Mouse (Mus musculus) kidney, embryonic 14.5 days (tissue): ENCODE results near the gene Dnah7a. TPM values are rescaled to one million over a fixed set of nuclear protein-coding genes. Genes with fewer than 3 reads are reported as not detected.
A peak's percentile ranks its signal among the peaks of the same experiment; 100 is the strongest.
"Not testable (repeated sequence)": the region's sequence is repeated elsewhere in the genome, so short reads cannot be mapped to it uniquely, and the experiment has no call there.

Experiments
- ATAC-seq: fragments of 200-750 bp; cut with Nextera tagmentation; 2 replicates; pipeline ENCODE4 v1.8.0; 2017; ENCODE audit warnings: moderate number of reproducible peaks, mild to moderate bottlenecking, moderate TSS enrichment, moderate library complexity; ENCODE audit not compliant: low FRiP score, low TSS enrichment
- H3K27ac ChIP-seq: fragments of 300-500 bp; sonication (generic); 2 replicates; pipeline ENCODE4 v1.5.1; 2014; ENCODE audit warnings: low read depth, mild to moderate bottlenecking, low read length, moderate library complexity, mixed read lengths
- H3K27me3 ChIP-seq: fragments of 300-500 bp; sonication (generic); 2 replicates; pipeline ENCODE4 v1.6.1; 2014; ENCODE audit warnings: mild to moderate bottlenecking, low read length; ENCODE audit not compliant: control insufficient read depth, insufficient read depth
- H3K36me3 ChIP-seq: fragments of 300-500 bp; sonication (generic); 2 replicates; pipeline ENCODE4 v1.6.1; 2014; ENCODE audit warnings: low read length, mixed read lengths; ENCODE audit not compliant: control insufficient read depth, insufficient read depth
- H3K4me1 ChIP-seq: fragments of 300-500 bp; sonication (generic); 2 replicates; pipeline ENCODE4 v1.6.1; 2014; ENCODE audit warnings: low read length, mixed read lengths; ENCODE audit not compliant: control insufficient read depth, insufficient read depth
- H3K4me2 ChIP-seq: fragments of 300-500 bp; sonication (generic); replicated peaks from 2 replicates; pipeline ENCODE4 v1.6.1; 2014; ENCODE audit warnings: low read depth, mild to moderate bottlenecking, low read length
- H3K4me3 ChIP-seq: fragments of 300-500 bp; sonication (generic); 2 replicates; pipeline ENCODE4 v1.5.1; 2014; ENCODE audit warnings: mild to moderate bottlenecking, low read length
- H3K9ac ChIP-seq: fragments of 300-500 bp; sonication (generic); 2 replicates; pipeline ENCODE4 v1.6.1; 2014; ENCODE audit warnings: low read depth, mild to moderate bottlenecking, low read length, moderate library complexity
- H3K9me3 ChIP-seq: fragments of 300-500 bp; sonication (generic); 2 replicates; pipeline ENCODE4 v1.6.1; 2016; ENCODE audit warnings: low read length; ENCODE audit not compliant: control insufficient read depth
- WGBS: fragments of 180-500 bp; shearing (Covaris S2); extraction: QIAGEN DNeasy Blood & Tissue Kit; methylation state at CpG from one replicate; pipeline ENCODE4 v1.1.7; 2014; 5-methylcytosine and 5-hydroxymethylcytosine counted together
- polyA plus RNA-seq: library from polyadenylated mRNA; unstranded; fragments of >200 nt; fragmentation: Nextera tagmentation; extraction: Ambion mirVana; gene quantifications from 2 replicates; pipeline ENCODE4 v1.2.1, GENCODE M21; 2014

Dnah7a gene
- polyA plus RNA-seq, 1 experiment from 2014 or later, result 1.9 TPM

GRCm38 (mm10) chr1:53740777-53741336, 34.3 kb upstream of the Dnah7a start:
- 86% methylated on average over 4 of the region's 4 CpGs for WGBS
- Histone ChIP-seq H3K9me3 (no peaks in the 10 kb centered on the region), H3K4me3 (no peak overlapping the region), H3K4me1 (no peaks in the 10 kb centered on the region), H3K9ac (no peak overlapping the region), H3K36me3 (no peaks in the 10 kb centered on the region), H3K27ac (no peak overlapping the region), H3K4me2 (no peak overlapping the region), H3K27me3 (no peaks in the 10 kb centered on the region)
- ATAC-seq, result no peak

GRCm38 (mm10) chr1:53740077-53740776, 33.6 kb upstream of the Dnah7a start:
- not testable (repeated sequence) for H3K4me2 ChIP-seq, H3K27me3 ChIP-seq, H3K9ac ChIP-seq, H3K4me1 ChIP-seq, H3K27ac ChIP-seq, H3K9me3 ChIP-seq, H3K36me3 ChIP-seq, H3K4me3 ChIP-seq
- peak; percentile 62; the same call in 1 of the 2 replicates for ATAC-seq
- 41% methylated on average over 3 of the region's 4 CpGs for WGBS

GRCm38 (mm10) chr1:53736583-53736982, 30.0 kb upstream of the Dnah7a start:
- Histone ChIP-seq H3K4me3 (no peak overlapping the region), H3K4me2 (no peak overlapping the region), H3K4me1 (no peaks in the 10 kb centered on the region), H3K27me3 (no peaks in the 10 kb centered on the region), H3K9me3 (no peaks in the 10 kb centered on the region), H3K36me3 (no peaks in the 10 kb centered on the region), H3K27ac (no peak overlapping the region), H3K9ac (no peak overlapping the region)
- WGBS, result 88% methylated on average over 3 of the region's 3 CpGs
- no peak for ATAC-seq

DNA sequence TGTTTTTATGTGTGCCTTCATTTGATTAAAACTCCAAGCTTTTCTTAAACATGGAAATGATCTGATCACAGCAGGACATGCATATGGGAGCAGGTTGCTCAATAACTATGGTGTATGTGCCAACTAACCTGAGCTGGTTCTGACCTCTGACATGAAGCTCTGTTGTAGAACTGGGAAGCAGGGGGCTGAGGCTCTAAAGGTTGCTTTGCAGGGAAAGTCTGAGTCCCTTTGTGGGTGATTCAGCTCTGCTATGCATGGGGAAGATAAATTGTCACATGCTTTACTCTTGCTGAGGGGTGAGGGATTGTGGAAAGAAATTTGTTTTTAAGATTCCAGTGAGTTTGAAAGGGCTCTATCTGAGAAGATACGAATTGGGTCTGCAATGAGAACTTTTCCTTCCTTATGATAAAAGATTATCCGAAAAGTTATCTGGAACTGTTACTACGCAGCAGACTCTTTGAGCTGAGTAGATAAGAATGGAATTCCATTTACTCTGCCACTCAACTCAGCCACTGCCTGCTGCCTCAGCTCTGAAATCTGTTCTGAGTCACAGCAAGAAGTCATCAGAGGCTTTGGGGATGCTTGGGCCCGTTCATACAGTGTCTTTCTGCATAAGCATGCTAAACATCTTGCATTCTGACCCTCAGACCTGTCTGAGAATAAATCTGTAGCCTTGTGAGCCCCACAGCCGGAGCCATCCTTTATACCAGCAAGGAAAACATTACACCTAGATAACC, 22.1 kb upstream of the Dnah7a start:
- Histone ChIP-seq H3K27me3 (no peaks in the 10 kb centered on the region), H3K36me3 (no peaks in the 10 kb centered on the region), H3K9ac (no peak overlapping the region), H3K4me3 (no peak overlapping the region), H3K4me2 (no peak overlapping the region), H3K4me1 (no peaks in the 10 kb centered on the region), H3K9me3 (no peaks in the 10 kb centered on the region), H3K27ac (no peak overlapping the region)
- 73% methylated on average over 5 of the region's 5 CpGs for WGBS
- no peak for ATAC-seq

DNA sequence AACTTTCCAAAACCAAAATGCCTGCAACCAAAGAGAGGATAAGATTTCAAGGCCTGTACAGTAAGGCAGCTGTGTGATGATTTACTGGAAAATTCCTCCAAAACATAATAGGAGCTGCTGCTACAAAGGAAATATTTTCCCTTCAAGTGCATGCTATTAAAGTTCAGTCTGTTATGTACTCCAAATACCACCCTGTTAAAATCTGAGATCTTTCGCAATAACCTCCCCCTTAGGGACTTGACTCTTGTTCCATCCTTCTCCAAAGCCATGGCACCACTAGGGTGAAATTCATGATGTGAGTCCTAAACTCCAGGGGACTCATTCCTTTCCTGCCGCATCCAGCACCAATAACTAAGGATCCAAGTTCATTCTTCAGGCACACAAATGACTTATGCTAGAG, 20.3 kb upstream of the Dnah7a start:
- H3K27me3 ChIP-seq, result no peaks in the 10 kb centered on the region
- no peaks in the 10 kb centered on the region for H3K9me3 ChIP-seq
- no peak overlapping the region for H3K9ac ChIP-seq
- no peak overlapping the region for H3K4me2 ChIP-seq
- H3K27ac ChIP-seq, result no peak overlapping the region
- no peak overlapping the region for H3K4me3 ChIP-seq
- H3K4me1 ChIP-seq, result no peaks in the 10 kb centered on the region
- no peak for ATAC-seq
- no peaks in the 10 kb centered on the region for H3K36me3 ChIP-seq
- WGBS, result 97% methylated on average over 2 of the region's 2 CpGs

DNA sequence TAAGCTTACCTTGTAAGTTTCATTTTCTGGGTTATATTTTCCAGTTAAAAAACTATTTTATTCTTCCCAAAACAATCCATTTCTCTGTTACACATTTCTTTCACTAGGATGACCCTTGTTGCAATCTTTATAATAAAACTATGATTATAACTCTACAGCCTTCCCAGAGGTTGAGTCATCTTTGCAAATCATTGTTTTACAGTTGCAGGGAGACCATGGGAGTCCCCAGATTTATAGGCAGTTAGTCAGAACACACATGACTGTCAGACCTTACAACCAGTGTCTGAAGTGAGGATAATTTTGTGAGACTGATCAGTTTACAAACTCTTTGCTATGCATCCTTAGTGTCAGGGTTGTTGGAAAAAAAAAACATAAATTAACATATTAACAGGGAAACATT, 14.8 kb upstream of the Dnah7a start:
- no peak for ATAC-seq
- no peaks in the 10 kb centered on the region for H3K4me1 ChIP-seq
- no peak overlapping the region for H3K4me3 ChIP-seq
- H3K27ac ChIP-seq, result no peak overlapping the region
- H3K4me2 ChIP-seq, result no peak overlapping the region
- H3K9me3 ChIP-seq, result no peaks in the 10 kb centered on the region
- H3K36me3 ChIP-seq, result no peaks in the 10 kb centered on the region
- H3K27me3 ChIP-seq, result no peaks in the 10 kb centered on the region
- H3K9ac ChIP-seq, result no peak overlapping the region

DNA sequence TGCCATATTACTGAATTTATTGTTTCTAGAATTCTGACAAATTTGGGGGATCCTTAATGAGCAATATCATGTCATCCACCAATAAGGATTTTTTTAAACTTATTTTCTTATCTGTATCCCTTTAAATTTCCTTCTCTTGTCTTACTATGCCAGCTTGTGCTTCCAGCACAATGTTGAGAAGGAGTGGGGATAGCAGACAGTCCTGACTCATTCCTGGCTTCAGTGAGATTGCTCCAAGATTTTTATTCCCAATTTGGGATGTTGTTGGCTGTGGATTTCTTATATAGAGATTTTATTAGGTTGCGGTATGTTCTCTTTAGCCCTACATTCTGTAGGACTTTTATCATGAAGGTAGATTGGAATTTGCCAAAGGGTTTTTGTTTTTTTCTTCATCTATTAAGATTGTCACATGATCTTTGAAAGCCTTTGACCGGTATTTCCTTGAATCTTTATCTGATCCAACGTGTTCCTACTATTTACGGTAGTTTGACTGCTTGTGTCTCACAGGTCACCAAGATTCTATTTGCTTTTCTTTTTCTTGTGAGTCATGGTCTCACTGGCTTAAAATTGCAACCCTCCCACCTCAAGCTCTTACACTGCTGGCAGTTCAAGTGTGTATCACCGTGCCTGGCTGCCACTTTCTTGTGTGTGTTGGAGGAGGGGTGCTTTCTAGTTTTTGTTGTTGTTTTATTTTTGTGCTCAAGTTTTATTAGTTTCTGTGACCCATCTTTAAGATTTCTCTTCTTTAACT, 14.2 kb upstream of the Dnah7a start:
- Histone ChIP-seq H3K4me2 (no peak overlapping the region), H3K9me3 (no peaks in the 10 kb centered on the region), H3K36me3 (no peaks in the 10 kb centered on the region), H3K27ac (no peak overlapping the region), H3K4me1 (no peaks in the 10 kb centered on the region), H3K4me3 (no peak overlapping the region), H3K9ac (no peak overlapping the region), H3K27me3 (no peaks in the 10 kb centered on the region)
- ATAC-seq, result no peak; the same call in 1 of the 2 replicates
- WGBS, result 37% methylated on average over 5 of the region's 5 CpGs

- H3K9ac ChIP-seq, result no peak overlapping the region
- no peaks in the 10 kb centered on the region for H3K36me3 ChIP-seq
- H3K9me3 ChIP-seq, result no peaks in the 10 kb centered on the region
- no peaks in the 10 kb centered on the region for H3K27me3 ChIP-seq
- ATAC-seq, result no peak
- no peaks in the 10 kb centered on the region for H3K4me1 ChIP-seq
- H3K4me2 ChIP-seq, result no peak overlapping the region
- no peak overlapping the region for H3K4me3 ChIP-seq
- no peak overlapping the region for H3K27ac ChIP-seq
- WGBS, result 81% methylated on average over 1 of the region's 1 CpGs
Observed at GRCm38 (mm10) chr1:53715966-53716515, 9.5 kb upstream of the Dnah7a start.
